Mouse (Mus musculus) spleen, adult 2 months (tissue): ENCODE results near the gene Cstf1.

ENCODE experiments used
- CTCF ChIP-seq: fragments of 200-500 bp; IDR thresholded peaks from 2 replicates; pipeline ENCODE4 v1.5.1; 2011; ENCODE audit warnings: mild to moderate bottlenecking, inconsistent platforms; ENCODE audit not compliant: insufficient read depth, insufficient read length, insufficient replicate concordance; ENCODE audit errors: extremely low read depth
- POLR2A ChIP-seq: fragments of 200-500 bp; IDR thresholded peaks from 2 replicates; pipeline ENCODE4 v1.6.1; 2011; ENCODE audit warnings: low read depth, low read length, inconsistent platforms

DNA sequence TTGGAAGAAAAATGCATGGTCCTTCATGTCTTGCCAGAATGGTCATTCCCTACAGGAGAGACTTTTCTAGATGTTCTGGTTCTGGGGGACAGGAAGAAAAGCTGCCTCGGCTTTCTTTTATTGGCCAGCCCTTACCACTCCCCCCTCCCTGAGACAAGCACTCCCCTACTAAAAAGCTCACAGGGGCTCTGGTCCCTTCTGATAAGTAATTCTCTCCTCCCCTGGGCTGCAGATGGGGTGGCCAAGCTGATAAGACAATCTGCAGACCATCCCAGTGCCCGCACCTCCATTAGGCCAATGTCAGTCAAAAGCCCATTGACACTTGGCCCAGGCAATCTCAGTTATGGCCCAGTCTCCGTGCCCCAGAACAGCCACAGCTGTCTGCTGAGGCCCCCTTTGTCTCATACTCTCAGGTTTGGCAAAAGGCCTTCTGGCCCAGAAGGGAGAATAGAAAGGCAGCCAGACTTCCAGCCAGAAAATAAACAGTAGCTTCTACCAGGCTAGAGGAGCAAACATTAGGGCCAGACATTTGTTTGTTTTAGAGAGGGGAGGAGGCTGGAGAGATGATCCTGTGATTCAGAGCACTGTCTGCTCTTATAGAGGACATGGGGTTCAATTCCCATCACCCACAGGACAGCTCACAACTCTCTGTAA lies 22.1 kb upstream of the Cstf1 start:
- no peak for TF ChIP-seq CTCF
- no peak for TF ChIP-seq POLR2A
